Mouse (Mus musculus): Measurements from ENCODE around the gene Ranbp10.

DNA sequence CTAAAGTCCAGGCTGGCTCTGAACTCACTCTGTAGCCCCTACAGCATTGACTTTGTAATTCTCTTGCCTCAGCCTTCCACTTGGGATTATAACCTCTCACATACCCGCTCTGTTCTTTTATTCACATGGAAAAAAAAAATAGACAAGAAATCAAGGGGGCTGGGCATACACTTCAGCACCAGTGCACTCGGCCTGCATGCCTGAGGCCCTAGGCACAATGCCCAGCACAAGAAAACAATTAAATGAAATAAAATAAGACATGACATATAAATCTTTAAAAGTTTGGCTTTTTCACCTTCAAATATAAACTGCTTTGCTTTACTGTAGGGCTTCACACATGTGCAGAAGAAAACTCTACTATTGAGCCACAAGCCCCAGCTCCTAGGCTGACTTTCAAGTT is 73.2 kb downstream of the Ranbp10 start:
- TF ChIP-seq GATA1 (IDR thresholded peaks at IDR 0.05; ENCODE audit: borderline replicate concordance, low read length) (no peak), FLI1 (IDR thresholded peaks at IDR 0.05; ENCODE audit: low read length) (no peak)
